Mouse (Mus musculus) c-Kit-negative CD71-positive TER-119-positive erythroid progenitor cells, embryonic 14.5 days (primary cell): ENCODE measurements around the gene Tsku.

Source experiments
- DNase-seq: peaks from one replicate; pipeline ENCODE4 v3.0.0-alpha.2; 2013; ENCODE audit warnings: low read depth, low spot score

Gene Tsku

GRCm38 (mm10) chr7:98359951-98360620 is 1.0 kb downstream of the Tsku start:
- no peak for DNase-seq

GRCm38 (mm10) chr7:98358016-98358415 is 3.1 kb downstream of the Tsku start:
- no peak for DNase-seq

- DNase-seq: no peak
These were observed 3.8 kb downstream of the Tsku start for GRCm38 (mm10) chr7:98357324-98357723.

GRCm38 (mm10) chr7:98354921-98355310 is 6.2 kb downstream of the Tsku start:
- DNase-seq: no peak

- no peak for DNase-seq
These were observed 6.8 kb downstream of the Tsku start for GRCm38 (mm10) chr7:98354160-98354920.

- no peak for DNase-seq
These were observed 7.5 kb downstream of the Tsku start for GRCm38 (mm10) chr7:98353616-98354015.

GRCm38 (mm10) chr7:98351523-98351922 is 9.6 kb downstream of the Tsku start:
- no peak for DNase-seq

- DNase-seq: no peak
These were observed 11.3 kb downstream of the Tsku start for GRCm38 (mm10) chr7:98349821-98350220.

- DNase-seq: peak; percentile 48
These were observed 12.0 kb downstream of the Tsku start for GRCm38 (mm10) chr7:98349096-98349495.

GRCm38 (mm10) chr7:98348043-98348442 is 13.1 kb downstream of the Tsku start:
- peak; percentile 49 for DNase-seq

GRCm38 (mm10) chr7:98347471-98347870 is 13.7 kb downstream of the Tsku start:
- no peak for DNase-seq

- DNase-seq: no peak
These were observed 16.1 kb downstream of the Tsku start for GRCm38 (mm10) chr7:98345036-98345435.

- DNase-seq: peak; percentile 33
These were observed 16.8 kb downstream of the Tsku start for GRCm38 (mm10) chr7:98344361-98344760.

GRCm38 (mm10) chr7:98342249-98342648 is 18.9 kb downstream of the Tsku start:
- peak; percentile 44 for DNase-seq

- DNase-seq: peak; percentile 81
These were observed 19.7 kb downstream of the Tsku start for GRCm38 (mm10) chr7:98341475-98341874.

- no peak for DNase-seq
These were observed 20.8 kb downstream of the Tsku start for GRCm38 (mm10) chr7:98340343-98340742.

- DNase-seq: no peak
These were observed 27.1 kb downstream of the Tsku start for GRCm38 (mm10) chr7:98333987-98334386.

GRCm38 (mm10) chr7:98333507-98333906 is 27.6 kb downstream of the Tsku start:
- DNase-seq: no peak

GRCm38 (mm10) chr7:98332678-98333397 is 28.3 kb downstream of the Tsku start:
- no peak for DNase-seq

GRCm38 (mm10) chr7:98331932-98332331 is 29.2 kb downstream of the Tsku start:
- DNase-seq: no peak

- DNase-seq: no peak
These were observed 30.6 kb downstream of the Tsku start for GRCm38 (mm10) chr7:98330375-98331002.
